Mouse (Mus musculus): Measurements from ENCODE around the gene Zfp597. TPM values are rescaled to one million over a fixed set of nuclear protein-coding genes. Genes with fewer than 3 reads are reported as not detected.
A peak's percentile ranks its signal among the peaks of the same experiment; 100 is the strongest.

The Zfp597 gene
- polyA plus RNA-seq, 1 experiment from 2014 or later = 20.6 TPM

GRCm38 (mm10) chr16:3908537-3909111 is 24.3 kb upstream of the Zfp597 start, which contains the start of the genes 1700037C18Rik and Cluap1:
Gene 1700037C18Rik, minus strand, starts transcription at chr16:3908689.
Gene Cluap1, plus strand, starts transcription at chr16:3908801.
- WGBS = 0% methylated on average over 33 of the region's 33 CpGs

GRCm38 (mm10) chr16:3907471-3907870 is 23.1 kb upstream of the Zfp597 start:
- no peak overlapping the region; the same call in 1 of the 2 replicates for H3K4me2 ChIP-seq (ENCODE audit: low read length)

More at GRCm38 (mm10) chr16:3908537-3909111, 24.3 kb upstream of the Zfp597 start, which contains the start of the genes 1700037C18Rik and Cluap1:
- peak within 1 kb of the TSS; percentile 80 for H3K9ac ChIP-seq (ENCODE audit: low read depth, low read length)
- no peaks in the 10 kb centered on the region for H3K27me3 ChIP-seq (ENCODE audit: control insufficient read depth, insufficient read depth, low read depth, low read length)
- H3K27ac ChIP-seq (ENCODE audit: low read length) = peak within 1 kb of the TSS; percentile 77
- H3K4me1 ChIP-seq (ENCODE audit: control insufficient read depth, insufficient read depth, low read length) = peaks cover 16% of the 10 kb centered on the region
- H3K4me2 ChIP-seq (ENCODE audit: low read length) = peak within 1 kb of the TSS; percentile 67
- peak within 1 kb of the TSS; percentile 78 for H3K4me3 ChIP-seq (ENCODE audit: low read depth, low read length)
- no peaks in the 10 kb centered on the region for H3K9me3 ChIP-seq (replicated peaks; ENCODE audit: control insufficient read depth, low read length, poor library complexity, severe bottlenecking)
- peak; percentile 97 for ATAC-seq
- peaks cover 20% of the 10 kb centered on the region for H3K36me3 ChIP-seq (ENCODE audit: control insufficient read depth, insufficient read depth, low read length)

GRCm38 (mm10) chr16:3896553-3896952 is 12.2 kb upstream of the Zfp597 start:
- no peaks in the 10 kb centered on the region for H3K9me3 ChIP-seq (replicated peaks; ENCODE audit: control insufficient read depth, low read length, poor library complexity, severe bottlenecking)
- ATAC-seq = no peak
- peaks cover 29% of the 10 kb centered on the region for H3K36me3 ChIP-seq (ENCODE audit: control insufficient read depth, insufficient read depth, low read length)
- no peak overlapping the region for H3K4me3 ChIP-seq (ENCODE audit: low read depth, low read length)
- no peaks in the 10 kb centered on the region for H3K27me3 ChIP-seq (ENCODE audit: control insufficient read depth, insufficient read depth, low read depth, low read length)
- no peaks in the 10 kb centered on the region for H3K4me1 ChIP-seq (ENCODE audit: control insufficient read depth, insufficient read depth, low read length)
- H3K4me2 ChIP-seq (ENCODE audit: low read length) = no peak overlapping the region
- H3K27ac ChIP-seq (ENCODE audit: low read length) = no peak overlapping the region
- WGBS = 100% methylated on average over 1 of the region's 1 CpGs
- no peak overlapping the region for H3K9ac ChIP-seq (ENCODE audit: low read depth, low read length)

More at GRCm38 (mm10) chr16:3907471-3907870, 23.1 kb upstream of the Zfp597 start:
- 0 out of 2 replicates have a peak, but pooled peaks have one; percentile 3 for ATAC-seq
- WGBS = 76% methylated on average over 2 of the region's 2 CpGs
- Histone ChIP-seq H3K27ac (ENCODE audit: low read length) (no peak overlapping the region), H3K9me3 (replicated peaks; ENCODE audit: control insufficient read depth, low read length, poor library complexity, severe bottlenecking) (no peaks in the 10 kb centered on the region), H3K36me3 (ENCODE audit: control insufficient read depth, insufficient read depth, low read length) (peaks cover 16% of the 10 kb centered on the region), H3K4me1 (ENCODE audit: control insufficient read depth, insufficient read depth, low read length) (peaks cover 16% of the 10 kb centered on the region), H3K27me3 (ENCODE audit: control insufficient read depth, insufficient read depth, low read depth, low read length) (no peaks in the 10 kb centered on the region), H3K9ac (ENCODE audit: low read depth, low read length) (no peak overlapping the region), H3K4me3 (ENCODE audit: low read depth, low read length) (no peak overlapping the region)

GRCm38 (mm10) chr16:3896046-3896445 is 11.7 kb upstream of the Zfp597 start:
- H3K4me3 ChIP-seq (ENCODE audit: low read depth, low read length) = no peak overlapping the region
- no peak overlapping the region for H3K4me2 ChIP-seq (ENCODE audit: low read length)
- no peaks in the 10 kb centered on the region for H3K27me3 ChIP-seq (ENCODE audit: control insufficient read depth, insufficient read depth, low read depth, low read length)
- H3K27ac ChIP-seq (ENCODE audit: low read length) = no peak overlapping the region
- H3K36me3 ChIP-seq (ENCODE audit: control insufficient read depth, insufficient read depth, low read length) = peaks cover 26% of the 10 kb centered on the region
- no peaks in the 10 kb centered on the region for H3K4me1 ChIP-seq (ENCODE audit: control insufficient read depth, insufficient read depth, low read length)
- no peak for ATAC-seq
- H3K9me3 ChIP-seq (replicated peaks; ENCODE audit: control insufficient read depth, low read length, poor library complexity, severe bottlenecking) = no peaks in the 10 kb centered on the region
- WGBS = 86% methylated on average over 6 of the region's 6 CpGs
- no peak overlapping the region for H3K9ac ChIP-seq (ENCODE audit: low read depth, low read length)

- WGBS = 83% methylated on average over 9 of the region's 9 CpGs
- peaks cover 20% of the 10 kb centered on the region for H3K36me3 ChIP-seq (ENCODE audit: control insufficient read depth, insufficient read depth, low read length)
Observed at GRCm38 (mm10) chr16:3895173-3895792, 10.9 kb upstream of the Zfp597 start.

GRCm38 (mm10) chr16:3893739-3894138 is 9.4 kb upstream of the Zfp597 start:
- WGBS = 86% methylated on average over 3 of the region's 3 CpGs

More at GRCm38 (mm10) chr16:3895173-3895792, 10.9 kb upstream of the Zfp597 start:
- ATAC-seq = no peak
- H3K9ac ChIP-seq (ENCODE audit: low read depth, low read length) = no peak overlapping the region
- H3K27ac ChIP-seq (ENCODE audit: low read length) = no peak overlapping the region
- no peaks in the 10 kb centered on the region for H3K9me3 ChIP-seq (replicated peaks; ENCODE audit: control insufficient read depth, low read length, poor library complexity, severe bottlenecking)
- no peaks in the 10 kb centered on the region for H3K27me3 ChIP-seq (ENCODE audit: control insufficient read depth, insufficient read depth, low read depth, low read length)
- H3K4me3 ChIP-seq (ENCODE audit: low read depth, low read length) = no peak overlapping the region
- H3K4me1 ChIP-seq (ENCODE audit: control insufficient read depth, insufficient read depth, low read length) = no peaks in the 10 kb centered on the region
- H3K4me2 ChIP-seq (ENCODE audit: low read length) = no peak overlapping the region

GRCm38 (mm10) chr16:3891621-3892295 is 7.4 kb upstream of the Zfp597 start:
- Histone ChIP-seq H3K9ac (ENCODE audit: low read depth, low read length) (no peak overlapping the region), H3K4me1 (ENCODE audit: control insufficient read depth, insufficient read depth, low read length) (no peaks in the 10 kb centered on the region), H3K4me2 (ENCODE audit: low read length) (no peak overlapping the region), H3K9me3 (replicated peaks; ENCODE audit: control insufficient read depth, low read length, poor library complexity, severe bottlenecking) (no peaks in the 10 kb centered on the region), H3K4me3 (ENCODE audit: low read depth, low read length) (no peak overlapping the region), H3K36me3 (ENCODE audit: control insufficient read depth, insufficient read depth, low read length) (0 out of 2 replicates have a peak, but pooled peaks cover 2% of the 10 kb centered on the region), H3K27me3 (ENCODE audit: control insufficient read depth, insufficient read depth, low read depth, low read length) (no peaks in the 10 kb centered on the region), H3K27ac (ENCODE audit: low read length) (no peak overlapping the region)
- ATAC-seq = no peak
- WGBS = 94% methylated on average over 14 of the region's 14 CpGs

More at GRCm38 (mm10) chr16:3893739-3894138, 9.4 kb upstream of the Zfp597 start:
- Histone ChIP-seq H3K27ac (ENCODE audit: low read length) (no peak overlapping the region), H3K4me3 (ENCODE audit: low read depth, low read length) (no peak overlapping the region), H3K9ac (ENCODE audit: low read depth, low read length) (no peak overlapping the region), H3K9me3 (replicated peaks; ENCODE audit: control insufficient read depth, low read length, poor library complexity, severe bottlenecking) (no peaks in the 10 kb centered on the region), H3K36me3 (ENCODE audit: control insufficient read depth, insufficient read depth, low read length) (peaks cover 10% of the 10 kb centered on the region), H3K4me1 (ENCODE audit: control insufficient read depth, insufficient read depth, low read length) (no peaks in the 10 kb centered on the region), H3K27me3 (ENCODE audit: control insufficient read depth, insufficient read depth, low read depth, low read length) (no peaks in the 10 kb centered on the region), H3K4me2 (ENCODE audit: low read length) (no peak overlapping the region)
- no peak for ATAC-seq

GRCm38 (mm10) chr16:3885065-3885670 is 807 bp upstream of the Zfp597 start:
- H3K9ac ChIP-seq (ENCODE audit: low read depth, low read length) = peak overlapping the region; percentile 93
- H3K9me3 ChIP-seq (replicated peaks; ENCODE audit: control insufficient read depth, low read length, poor library complexity, severe bottlenecking) = no peaks in the 10 kb centered on the region
- H3K27ac ChIP-seq (ENCODE audit: low read length) = peak overlapping the region; percentile 97
- H3K36me3 ChIP-seq (ENCODE audit: control insufficient read depth, insufficient read depth, low read length) = no peaks in the 10 kb centered on the region
- peaks cover 33% of the 10 kb centered on the region for H3K4me1 ChIP-seq (ENCODE audit: control insufficient read depth, insufficient read depth, low read length)
- H3K27me3 ChIP-seq (ENCODE audit: control insufficient read depth, insufficient read depth, low read depth, low read length) = no peaks in the 10 kb centered on the region
- peak overlapping the region; percentile 73 for H3K4me2 ChIP-seq (ENCODE audit: low read length)
- H3K4me3 ChIP-seq (ENCODE audit: low read depth, low read length) = peak overlapping the region; percentile 92
- 0 out of 2 replicates have a peak, but pooled peaks have one; percentile 2 for ATAC-seq
- WGBS = 3% methylated on average over 10 of the region's 10 CpGs

All from midbrain, embryonic 16.5 days (tissue).